Mouse (Mus musculus): ENCODE data around the gene Nfya.

GRCm38 (mm10) chr17:48341947-48342346 is 67.8 kb downstream of the Nfya start:
- no peak for TF ChIP-seq POLR2A (IDR thresholded peaks at IDR 0.05; ENCODE audit: borderline replicate concordance, low read depth, low read length)
- no peak for TF ChIP-seq CTCF (IDR thresholded peaks at IDR 0.05; ENCODE audit: low read depth, low read length)

Data from bone marrow macrophage, adult 2 months (primary cell).